Mouse (Mus musculus) T-helper 1 cell (primary cell): ENCODE results near the gene Clcn2.

Source experiments
- in situ Hi-C: fragments of 300-600 bp; cut with MboI, MseI; formaldehyde crosslinking; loops from one replicate; pipeline ENCODE4 v1.15.1; 2025; ENCODE audit warnings: high pct_unique_total_duplicates

Gene Clcn2

GRCm38 (mm10) chr16:20723247-20723646, 5.7 kb upstream of the Clcn2 start:
- in situ Hi-C loops = no loop called here

- in situ Hi-C loops = no loop called here
Observed at GRCm38 (mm10) chr16:20722736-20723135, 5.2 kb upstream of the Clcn2 start.

GRCm38 (mm10) chr16:20721808-20722207, 4.3 kb upstream of the Clcn2 start:
- in situ Hi-C loops = no loop called here

GRCm38 (mm10) chr16:20717978-20718670, 578 bp upstream of the Clcn2 start:
- in situ Hi-C loops = no loop called here

GRCm38 (mm10) chr16:20716841-20717180, 735 bp downstream of the Clcn2 start:
- in situ Hi-C loops = no loop called here

GRCm38 (mm10) chr16:20715976-20716840, 1.3 kb downstream of the Clcn2 start:
- in situ Hi-C loops = no loop called here

GRCm38 (mm10) chr16:20715566-20715965, 2.0 kb downstream of the Clcn2 start:
- in situ Hi-C loops = no loop called here

- in situ Hi-C loops = no loop called here
Observed at GRCm38 (mm10) chr16:20715161-20715560, 2.4 kb downstream of the Clcn2 start.

- in situ Hi-C loops = loop anchor here (5.0 kb wide), 1 partner anchor 92 kb away; the partner anchor contains the start of gene Camk2n2
Observed at GRCm38 (mm10) chr16:20714307-20715080, 3.1 kb downstream of the Clcn2 start.

GRCm38 (mm10) chr16:20712889-20713288, 4.7 kb downstream of the Clcn2 start:
- in situ Hi-C loops = loop anchor here (5.0 kb wide), 1 partner anchor 91 kb away; the partner anchor contains the start of gene Camk2n2

- in situ Hi-C loops = loop anchor here (5.0 kb wide), 1 partner anchor 90 kb away; the partner anchor contains the start of gene Camk2n2
Observed at GRCm38 (mm10) chr16:20712190-20712589, 5.4 kb downstream of the Clcn2 start.

- in situ Hi-C loops = loop anchor here (5.0 kb wide), 1 partner anchor 89 kb away; the partner anchor contains the start of gene Camk2n2
Observed at GRCm38 (mm10) chr16:20710810-20711209, 6.7 kb downstream of the Clcn2 start.

- in situ Hi-C loops = loop anchor here (5.0 kb wide), 1 partner anchor 88 kb away; the partner anchor contains the start of gene Camk2n2
Observed at GRCm38 (mm10) chr16:20710370-20710769, 7.2 kb downstream of the Clcn2 start.

- in situ Hi-C loops = no loop called here
Observed at GRCm38 (mm10) chr16:20708939-20709734, 8.4 kb downstream of the Clcn2 start.

GRCm38 (mm10) chr16:20708220-20708938, 9.2 kb downstream of the Clcn2 start:
- in situ Hi-C loops = no loop called here

- in situ Hi-C loops = no loop called here
Observed at GRCm38 (mm10) chr16:20706407-20707055, 11.0 kb downstream of the Clcn2 start.

- in situ Hi-C loops = no loop called here
Observed at GRCm38 (mm10) chr16:20705786-20706185, 11.8 kb downstream of the Clcn2 start.

- in situ Hi-C loops = no loop called here
Observed at GRCm38 (mm10) chr16:20703699-20704400, 13.7 kb downstream of the Clcn2 start.

GRCm38 (mm10) chr16:20703071-20703470, 14.5 kb downstream of the Clcn2 start:
- in situ Hi-C loops = no loop called here
